Mouse (Mus musculus) stomach, embryonic 14.5 days (tissue): ENCODE measurements around the gene Sbds. TPM values are rescaled to one million over a fixed set of nuclear protein-coding genes. Genes with fewer than 3 reads are reported as not detected.

Experiments
- ATAC-seq: fragments of 200-750 bp; cut with Nextera tagmentation; 2 replicates; pipeline ENCODE4 v1.8.0; 2017; ENCODE audit warnings: low read depth, moderate TSS enrichment; ENCODE audit not compliant: insufficient number of reproducible peaks, insufficient read depth, low FRiP score
- H3K27ac ChIP-seq: fragments of 300-500 bp; sonication (generic); 2 replicates; pipeline ENCODE4 v1.5.1; 2014; ENCODE audit warnings: mild to moderate bottlenecking, low read length, moderate library complexity, mixed read lengths
- H3K27me3 ChIP-seq: fragments of 300-500 bp; sonication (generic); 2 replicates; pipeline ENCODE4 v1.6.1; 2014; ENCODE audit warnings: low read length, control low read depth, mixed read lengths; ENCODE audit not compliant: control insufficient read depth, insufficient read depth
- H3K36me3 ChIP-seq: fragments of 300-500 bp; sonication (generic); 2 replicates; pipeline ENCODE4 v1.6.1; 2014; ENCODE audit warnings: mild to moderate bottlenecking, control low read depth, low read length, moderate library complexity, mixed read lengths; ENCODE audit not compliant: control insufficient read depth, insufficient read depth
- H3K4me1 ChIP-seq: fragments of 300-500 bp; sonication (generic); 2 replicates; pipeline ENCODE4 v1.6.1; 2014; ENCODE audit warnings: low read length, control low read depth, mixed read lengths; ENCODE audit not compliant: control insufficient read depth, insufficient read depth
- H3K4me2 ChIP-seq: fragments of 300-500 bp; sonication (generic); replicated peaks from 2 replicates; pipeline ENCODE4 v1.6.1; 2014; ENCODE audit warnings: low read depth, low read length, control low read depth
- H3K4me3 ChIP-seq: fragments of 300-500 bp; sonication (generic); 2 replicates; pipeline ENCODE4 v1.5.1; 2014; ENCODE audit warnings: low read depth, low read length, control low read depth
- H3K9ac ChIP-seq: fragments of 300-500 bp; sonication (generic); replicated peaks from 2 replicates; pipeline ENCODE4 v1.6.1; 2014; ENCODE audit warnings: low read depth, mild to moderate bottlenecking, control low read depth, low read length, moderate library complexity, mixed read lengths
- H3K9me3 ChIP-seq: fragments of 300-500 bp; sonication (generic); 2 replicates; pipeline ENCODE4 v1.6.1; 2016; ENCODE audit warnings: low read depth, low read length, control low read depth; ENCODE audit not compliant: control insufficient read depth
- WGBS: fragments of 180-500 bp; shearing (Covaris S2); extraction: QIAGEN DNeasy Blood & Tissue Kit; methylation state at CpG from one replicate; pipeline ENCODE4 v1.1.7; 2014; 5-methylcytosine and 5-hydroxymethylcytosine counted together
- polyA plus RNA-seq: library from polyadenylated mRNA; unstranded; fragments of >200 nt; fragmentation: Nextera tagmentation; extraction: Ambion mirVana; gene quantifications from 2 replicates; pipeline ENCODE4 v1.2.1, GENCODE M21; 2014

Sbds gene
- polyA plus RNA-seq, 1 experiment from 2014 or later = 55.0 TPM

DNA sequence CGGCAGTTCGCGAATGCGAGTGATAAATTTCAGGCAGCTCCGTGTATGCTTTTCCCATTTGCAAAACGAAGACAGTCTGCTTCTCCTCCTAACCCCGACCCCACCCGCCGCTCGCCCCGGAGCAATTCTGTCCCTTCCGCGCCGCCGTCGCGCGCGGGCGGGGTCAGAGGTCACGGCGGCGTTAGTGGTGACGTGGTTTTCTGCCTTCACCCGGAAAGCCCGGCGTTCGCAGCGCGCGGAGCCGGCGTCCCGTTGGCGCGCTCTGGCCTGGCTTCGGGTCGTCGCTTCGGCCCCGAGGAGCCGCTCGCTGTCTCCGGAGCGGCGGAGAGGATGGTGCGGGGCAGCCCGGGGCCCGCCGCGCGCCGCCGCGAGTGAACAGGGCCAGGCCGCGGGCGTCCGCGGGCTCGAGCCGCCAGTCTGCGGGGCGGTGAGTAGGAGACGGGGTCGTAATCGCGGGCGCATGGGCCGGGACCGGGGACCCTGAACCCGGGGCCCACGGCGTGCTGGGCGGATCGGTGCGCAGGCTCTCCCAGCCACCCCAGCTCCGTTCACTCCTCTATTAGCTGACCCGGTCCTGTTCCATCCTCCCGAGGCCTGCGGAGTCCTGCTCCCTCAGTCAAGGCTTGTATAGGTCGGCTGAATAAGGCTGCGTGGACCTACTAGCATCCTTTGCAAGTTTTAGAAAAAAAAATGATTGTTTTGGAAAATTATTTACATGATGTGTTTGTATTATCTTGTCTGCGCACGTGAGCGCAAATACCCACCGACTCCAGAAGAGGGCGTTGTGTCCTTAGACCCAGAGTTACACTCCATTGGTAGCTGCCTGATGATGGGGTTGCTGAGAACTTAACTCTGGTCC is 33.0 kb downstream of the Sbds start:
- peak overlapping the region; percentile 96 for H3K4me3 ChIP-seq
- ATAC-seq = peak; percentile 86
- peaks cover 14% of the 10 kb centered on the region for H3K4me1 ChIP-seq
- H3K4me2 ChIP-seq = peak overlapping the region; percentile 60
- peak overlapping the region; percentile 83 for H3K27ac ChIP-seq
- no peaks in the 10 kb centered on the region for H3K27me3 ChIP-seq
- WGBS = under 1% methylated on average over 88 of the region's 88 CpGs
- H3K9me3 ChIP-seq = peaks cover 6% of the 10 kb centered on the region; the same call in 1 of the 2 replicates
- H3K36me3 ChIP-seq = no peaks in the 10 kb centered on the region
- peak overlapping the region; percentile 89 for H3K9ac ChIP-seq

DNA sequence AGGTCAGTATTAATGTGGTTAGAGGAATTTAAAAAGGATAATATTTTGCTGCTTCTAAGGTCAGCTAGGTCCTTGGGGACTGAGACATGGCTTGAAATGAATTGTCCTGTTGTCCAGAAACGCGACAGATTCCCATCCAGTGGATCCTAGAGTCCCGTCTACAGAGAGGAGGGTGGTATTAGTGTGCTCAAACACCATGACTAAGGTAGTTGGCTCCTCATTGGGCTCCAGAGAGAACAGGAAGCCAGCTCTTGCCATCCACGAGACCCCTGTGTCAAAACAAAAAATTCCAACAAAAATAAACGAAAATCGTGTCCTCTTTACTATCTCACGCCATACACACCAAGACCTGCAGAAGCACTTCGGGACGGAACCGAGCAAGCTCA is 33.6 kb downstream of the Sbds start:
- Histone ChIP-seq H3K9me3 (peaks cover 6% of the 10 kb centered on the region; the same call in 1 of the 2 replicates), H3K27me3 (no peaks in the 10 kb centered on the region), H3K4me3 (peak overlapping the region; percentile 96), H3K4me1 (peaks cover 14% of the 10 kb centered on the region), H3K4me2 (peak overlapping the region; percentile 60), H3K9ac (peak overlapping the region; percentile 89; the same call in 1 of the 2 replicates), H3K36me3 (no peaks in the 10 kb centered on the region), H3K27ac (peak overlapping the region; percentile 83)
- WGBS = 3% methylated on average over 10 of the region's 10 CpGs
- peak; percentile 19; the same call in 1 of the 2 replicates for ATAC-seq

DNA sequence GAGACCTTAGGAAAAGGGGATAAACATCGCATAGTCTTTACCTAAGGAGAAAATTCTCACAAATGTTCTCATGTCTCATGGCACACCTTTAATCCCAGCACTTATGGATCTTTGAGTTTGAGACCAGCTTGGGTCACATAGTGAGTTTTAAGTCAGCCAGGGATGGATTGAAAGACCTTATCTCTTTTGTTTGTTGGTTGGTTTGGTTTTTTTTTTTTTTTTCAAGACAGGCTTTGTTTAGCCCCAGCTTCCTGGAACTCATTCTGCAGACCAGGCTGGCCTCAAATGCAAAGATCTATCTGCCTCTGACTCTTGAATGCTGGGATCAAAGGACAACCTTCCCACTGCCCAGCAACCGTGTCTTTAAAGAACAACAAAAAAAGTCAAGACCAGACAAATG is 34.0 kb downstream of the Sbds start:
- peaks cover 6% of the 10 kb centered on the region; the same call in 1 of the 2 replicates for H3K9me3 ChIP-seq
- H3K9ac ChIP-seq = peak overlapping the region; percentile 89; the same call in 1 of the 2 replicates
- peak overlapping the region; percentile 60 for H3K4me2 ChIP-seq
- no peak for ATAC-seq
- no peaks in the 10 kb centered on the region for H3K36me3 ChIP-seq
- H3K4me3 ChIP-seq = peak overlapping the region; percentile 96
- H3K27me3 ChIP-seq = no peaks in the 10 kb centered on the region
- no peak overlapping the region for H3K27ac ChIP-seq
- WGBS = 50% methylated on average over 2 of the region's 2 CpGs
- peaks cover 14% of the 10 kb centered on the region for H3K4me1 ChIP-seq

DNA sequence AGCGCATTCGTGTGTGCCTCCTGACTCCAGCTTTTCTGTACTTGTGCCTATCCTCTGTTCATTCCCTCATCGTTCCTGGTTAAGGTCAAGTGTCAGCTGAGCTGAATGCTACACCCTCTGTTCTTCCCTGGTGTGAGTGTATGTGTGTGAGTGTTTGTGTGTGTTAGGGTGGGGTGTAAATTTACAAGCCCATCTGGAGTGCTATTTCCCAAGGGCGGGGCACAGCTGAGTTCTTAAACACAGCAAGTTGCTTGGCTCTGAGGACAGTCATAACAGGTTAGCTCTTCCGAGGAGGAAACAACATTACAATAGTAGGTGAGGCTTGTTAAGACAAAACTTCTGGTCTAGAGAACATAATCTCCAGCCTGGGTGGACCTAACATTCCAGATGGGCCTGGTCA is 37.0 kb downstream of the Sbds start:
- 84% methylated on average over 5 of the region's 5 CpGs for WGBS
- Histone ChIP-seq H3K4me2 (no peak overlapping the region), H3K9ac (no peak overlapping the region), H3K4me3 (no peak overlapping the region), H3K9me3 (peaks cover 6% of the 10 kb centered on the region; the same call in 1 of the 2 replicates), H3K4me1 (peaks cover 4% of the 10 kb centered on the region), H3K36me3 (peaks cover 5% of the 10 kb centered on the region; the same call in 1 of the 2 replicates), H3K27ac (no peak overlapping the region), H3K27me3 (no peaks in the 10 kb centered on the region)
- no peak for ATAC-seq

DNA sequence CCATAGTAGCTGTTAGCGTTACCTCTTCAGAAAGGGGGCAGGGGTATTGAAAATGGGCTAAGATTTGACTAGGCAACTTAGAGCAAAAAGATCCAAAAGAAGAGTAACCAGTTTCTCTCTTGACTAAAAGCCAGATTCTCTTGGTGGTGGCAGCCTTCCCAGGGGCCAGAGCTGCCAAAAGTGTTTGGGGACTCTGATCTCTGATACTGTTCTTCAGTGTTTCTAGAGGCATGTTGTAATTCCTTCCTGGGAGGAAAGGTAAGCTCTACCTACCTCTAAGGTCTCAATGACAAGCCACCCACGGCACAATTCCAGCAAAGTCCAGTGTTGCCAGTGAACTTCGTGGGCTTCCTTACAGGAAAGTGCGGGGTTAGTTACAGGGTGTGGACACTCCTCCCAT is 37.9 kb downstream of the Sbds start:
- H3K9me3 ChIP-seq = peaks cover 6% of the 10 kb centered on the region; the same call in 1 of the 2 replicates
- H3K4me3 ChIP-seq = no peak overlapping the region
- H3K4me1 ChIP-seq = no peaks in the 10 kb centered on the region
- no peak overlapping the region for H3K4me2 ChIP-seq
- no peak overlapping the region for H3K27ac ChIP-seq
- no peaks in the 10 kb centered on the region for H3K27me3 ChIP-seq
- H3K36me3 ChIP-seq = peaks cover 8% of the 10 kb centered on the region
- WGBS = 91% methylated on average over 4 of the region's 4 CpGs
- no peak for ATAC-seq
- H3K9ac ChIP-seq = no peak overlapping the region

DNA sequence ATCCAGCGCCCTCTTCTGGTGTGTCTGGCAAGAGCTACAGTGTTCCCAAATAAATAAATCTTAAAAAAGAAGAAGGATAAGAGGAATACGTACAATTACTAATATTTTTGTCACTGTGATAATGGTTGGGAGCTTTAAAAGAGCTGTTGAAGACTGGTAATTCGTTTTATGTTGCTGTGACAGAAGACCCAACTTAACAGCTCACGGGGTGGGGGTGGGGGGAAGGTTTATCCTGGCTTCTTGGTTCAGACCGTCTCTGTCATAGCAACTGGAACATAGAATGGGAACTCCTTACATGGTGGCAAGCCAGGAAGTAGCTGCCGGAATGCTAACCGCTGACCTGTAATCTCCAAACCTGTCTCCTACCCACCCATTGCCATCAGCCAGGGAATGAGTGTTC is 38.5 kb downstream of the Sbds start, which contains the start of gene Tmem248:
Gene Tmem248 (plus strand): TSS at position 301 of the 400 bp plus-strand sequence.
- Histone ChIP-seq H3K27ac (no peak within 1 kb of the TSS), H3K36me3 (peaks cover 12% of the 10 kb centered on the region), H3K27me3 (no peaks in the 10 kb centered on the region), H3K9me3 (peaks cover 6% of the 10 kb centered on the region; the same call in 1 of the 2 replicates), H3K9ac (no peak within 1 kb of the TSS), H3K4me1 (no peaks in the 10 kb centered on the region), H3K4me2 (no peak within 1 kb of the TSS), H3K4me3 (no peak within 1 kb of the TSS)
- ATAC-seq = no peak
- 81% methylated on average over 7 of the region's 7 CpGs for WGBS

DNA sequence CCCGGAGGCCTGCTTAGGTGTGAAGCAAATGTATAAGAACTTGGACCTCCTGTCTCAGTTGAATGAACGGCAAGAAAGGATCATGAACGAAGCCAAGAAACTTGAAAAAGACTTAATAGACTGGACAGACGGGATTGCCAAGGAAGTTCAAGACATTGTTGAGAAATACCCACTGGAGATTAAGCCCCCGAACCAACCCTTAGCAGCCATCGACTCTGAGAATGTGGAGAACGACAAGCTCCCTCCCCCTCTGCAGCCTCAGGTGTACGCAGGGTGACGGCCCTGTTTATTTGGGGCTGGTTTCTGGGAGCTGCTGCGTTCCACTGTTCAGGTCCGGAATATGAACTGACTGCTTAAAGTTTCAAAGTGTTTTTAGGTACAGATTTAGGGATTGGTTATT is 42.4 kb downstream of the Sbds start:
- Histone ChIP-seq H3K27me3 (no peaks in the 10 kb centered on the region), H3K4me2 (no peak overlapping the region), H3K9ac (no peak overlapping the region), H3K4me1 (no peaks in the 10 kb centered on the region), H3K27ac (no peak overlapping the region), H3K4me3 (no peak overlapping the region), H3K9me3 (peaks cover 4% of the 10 kb centered on the region; the same call in 1 of the 2 replicates), H3K36me3 (peaks cover 36% of the 10 kb centered on the region)
- 85% methylated on average over 11 of the region's 11 CpGs for WGBS
- no peak for ATAC-seq

DNA sequence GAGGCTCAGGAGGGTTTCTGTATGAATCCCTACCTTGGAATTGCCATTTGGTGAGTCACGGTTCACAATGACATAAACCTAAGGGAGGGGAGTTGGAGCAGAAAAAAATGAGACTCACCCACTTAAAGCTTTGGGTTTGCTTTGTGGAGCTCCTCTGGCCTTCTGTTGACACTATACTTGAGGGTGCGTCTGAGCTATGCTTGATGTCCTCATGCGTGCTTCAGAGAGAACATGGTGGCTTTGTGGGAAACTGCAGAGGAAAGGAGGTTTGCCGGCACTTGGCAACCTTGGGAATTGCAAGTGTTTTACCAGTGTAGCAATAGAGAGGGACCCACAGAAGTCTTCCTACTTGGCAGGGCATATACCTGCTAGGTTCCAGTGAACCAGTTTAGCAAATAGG is 48.0 kb downstream of the Sbds start:
- H3K4me3 ChIP-seq = no peak overlapping the region
- peaks cover 40% of the 10 kb centered on the region for H3K36me3 ChIP-seq
- H3K4me2 ChIP-seq = no peak overlapping the region
- no peak overlapping the region for H3K27ac ChIP-seq
- WGBS = 84% methylated on average over 4 of the region's 4 CpGs
- ATAC-seq = no peak
- H3K27me3 ChIP-seq = no peaks in the 10 kb centered on the region
- H3K9ac ChIP-seq = no peak overlapping the region
- no peaks in the 10 kb centered on the region for H3K9me3 ChIP-seq
- H3K4me1 ChIP-seq = no peaks in the 10 kb centered on the region
